Comparison of ENCODE assay signal across 14 mouse cellular contexts in the genomic region with DNA sequence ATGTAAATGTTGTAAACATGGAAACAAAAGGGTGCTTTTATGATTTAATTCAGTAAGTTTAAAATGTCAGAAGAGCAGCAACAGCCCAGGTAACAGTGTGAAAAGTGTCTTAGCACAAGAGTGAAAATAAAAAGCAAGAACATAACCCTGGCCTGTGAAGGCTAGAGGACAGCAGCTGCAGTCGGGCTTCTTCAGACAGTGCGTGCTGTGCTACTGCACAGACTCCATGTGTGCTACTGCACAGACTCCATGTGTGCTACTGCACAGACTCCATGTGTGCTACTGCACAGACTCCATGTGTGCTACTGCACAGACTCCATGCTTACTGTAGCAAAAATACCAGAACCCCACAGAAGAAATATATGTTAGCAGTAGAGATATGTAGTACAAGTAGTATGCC.
"Had no signal": no experiment of that assay in that cellular context is flagged by ENCODE, and none has a peak within 500 bp of the region (broad histone marks: within the 10 kb centered on the region; RNA-seq: fewer than 3 reads in every experiment).

No protein-coding gene starts in this region.

- H3K9me3 ChIP-seq: limb, embryonic 13.5 days; liver, embryonic 15.5 days; midbrain, embryonic 13.5 days; neural tube, embryonic 15.5 days had no signal

- H3K27me3 ChIP-seq: limb, embryonic 13.5 days; liver, embryonic 15.5 days; midbrain, embryonic 13.5 days; neural tube, embryonic 15.5 days had no signal

- DNase-seq: kidney, adult 9 months; kidney, postnatal 4 days; left cerebral cortex, postnatal 4 days; lung, adult 2 months; lung, postnatal 4 days; right cerebral cortex, adult 18-20 months; right cerebral cortex, postnatal 25 days had no signal

- H3K4me1 ChIP-seq: limb, embryonic 13.5 days; midbrain, embryonic 13.5 days; neural tube, embryonic 15.5 days had no signal

- H3K36me3 ChIP-seq: limb, embryonic 13.5 days; liver, embryonic 15.5 days; midbrain, embryonic 13.5 days; neural tube, embryonic 15.5 days had no signal

- ATAC-seq: lung, postnatal 0 days; midbrain, embryonic 13.5 days had no signal

- H3K4me3 ChIP-seq: layer of hippocampus, adult 2 months; limb, embryonic 13.5 days; liver, embryonic 15.5 days; midbrain, embryonic 13.5 days; myocyte; neural tube, embryonic 15.5 days had no signal
